Mouse (Mus musculus) thymus, postnatal 0 days (tissue): ENCODE data around the gene Pnpla3. TPM values are rescaled to one million over a fixed set of nuclear protein-coding genes. Genes with fewer than 3 reads are reported as not detected.
"Not testable (repeated sequence)": the region's sequence is repeated elsewhere in the genome, so short reads cannot be mapped to it uniquely, and the experiment has no call there.

Experiments
- DNase-seq: peaks from one replicate; pipeline ENCODE4 v3.0.0-alpha.2; 2015; ENCODE audit warnings: low spot score
- polyA plus RNA-seq: library from polyadenylated mRNA; unstranded; fragments of >200 nt; fragmentation: Nextera tagmentation; extraction: Ambion mirVana; gene quantifications from 2 replicates; pipeline ENCODE4 v1.2.1, GENCODE M21; 2015

Pnpla3 gene
- 1.3 and 2.1 TPM in 2 replicates for polyA plus RNA-seq

GRCm38 (mm10) chr15:84167600-84167999, at the start of gene Pnpla3:
Gene Pnpla3, plus strand, starts transcription at chr15:84167837.
- peak; percentile 73 for DNase-seq

DNA sequence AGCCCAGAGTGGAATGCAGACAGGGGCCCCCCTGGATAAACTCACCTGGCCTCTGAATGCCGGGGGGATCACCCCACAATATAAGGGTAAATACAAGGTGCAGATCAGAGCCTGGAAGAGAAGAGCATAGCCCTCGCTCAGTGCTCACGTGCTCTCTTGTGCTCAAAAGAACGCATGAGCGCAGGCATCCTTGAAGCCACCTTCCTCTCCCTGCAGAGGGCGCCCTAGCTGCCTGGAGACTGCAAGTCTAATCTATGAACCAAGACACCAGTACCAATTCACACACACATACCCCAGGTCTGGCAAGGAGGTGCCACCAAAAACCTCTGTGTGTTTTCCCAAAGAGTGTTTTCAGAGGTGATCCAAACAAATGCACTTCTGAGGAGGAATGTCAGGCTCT, 47.0 kb upstream of the Pnpla3 start:
- peak; percentile 19 for DNase-seq

DNA sequence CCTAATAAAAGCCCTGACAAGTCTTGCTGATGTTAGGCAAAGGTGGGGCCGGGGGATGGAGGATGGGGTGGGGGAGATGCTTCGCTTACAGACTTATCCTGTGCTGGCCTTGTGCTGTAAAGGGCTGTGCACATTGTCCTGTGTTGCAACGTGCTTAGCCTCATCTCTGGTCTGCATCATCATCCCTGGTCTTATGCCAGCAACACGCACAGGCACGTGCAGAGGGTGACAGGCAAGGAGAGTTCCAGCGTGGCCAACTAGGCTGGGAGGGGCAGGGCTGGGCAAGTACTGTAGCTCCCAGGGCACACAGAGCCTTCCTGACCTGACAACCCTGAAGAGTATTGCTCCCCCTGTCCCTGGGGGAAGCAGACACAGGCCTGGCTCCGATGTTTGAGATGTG, 46.6 kb upstream of the Pnpla3 start:
- DNase-seq, result no peak

DNA sequence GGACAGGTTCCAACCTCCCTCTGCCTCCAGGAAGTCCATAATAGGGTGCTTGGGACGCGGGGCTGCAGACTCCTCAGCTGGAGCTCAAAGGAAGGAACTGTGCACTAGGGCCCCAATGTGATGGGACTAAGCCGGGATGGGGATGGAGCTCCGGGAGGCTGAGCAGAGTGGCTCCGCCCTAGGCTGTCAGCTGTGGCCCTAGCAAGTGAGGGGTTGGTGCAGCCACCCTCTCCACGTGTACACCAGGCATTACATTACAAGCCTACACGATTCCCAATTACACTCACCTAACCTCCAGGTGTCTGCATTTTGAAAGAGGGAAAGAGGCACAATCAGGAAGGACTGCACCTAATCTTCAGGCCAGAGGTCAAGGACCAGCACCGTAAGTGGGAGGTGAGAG, 44.6 kb upstream of the Pnpla3 start, which contains the start of gene Pnpla5:
Pnpla5 (minus strand) TSS at position 101 of the 400 bp plus-strand sequence.
- DNase-seq, result no peak

- no peak for DNase-seq
Observed at GRCm38 (mm10) chr15:84124086-84124485, 43.6 kb upstream of the Pnpla3 start.

GRCm38 (mm10) chr15:84126447-84126846, 41.2 kb upstream of the Pnpla3 start:
- no peak for DNase-seq

DNA sequence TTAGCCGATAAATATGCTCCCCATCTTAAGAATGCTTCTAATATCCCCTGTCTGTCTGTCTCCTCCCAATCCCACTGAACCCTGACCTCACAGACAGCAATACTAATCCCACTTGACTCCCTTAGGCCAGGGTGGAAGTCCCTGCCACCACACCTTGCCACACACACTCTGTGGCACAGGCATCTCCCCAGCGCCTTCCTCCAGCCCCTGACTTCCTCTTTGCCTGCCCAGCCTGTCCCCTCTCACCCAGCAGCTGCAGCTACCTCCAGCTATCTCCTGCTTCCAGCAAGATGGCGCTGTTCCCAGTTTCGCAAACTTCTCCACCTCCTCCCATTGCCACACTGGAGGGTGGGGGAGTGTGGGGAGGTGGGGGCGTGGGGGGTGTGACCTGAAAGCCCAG, 40.8 kb upstream of the Pnpla3 start:
- DNase-seq, result no peak

GRCm38 (mm10) chr15:84131096-84131786, 36.4 kb upstream of the Pnpla3 start:
- DNase-seq, result no peak

- no peak for DNase-seq
Observed at GRCm38 (mm10) chr15:84131971-84132370, 35.7 kb upstream of the Pnpla3 start.

- no peak for DNase-seq
Observed at GRCm38 (mm10) chr15:84133440-84133839, 34.2 kb upstream of the Pnpla3 start.

DNA sequence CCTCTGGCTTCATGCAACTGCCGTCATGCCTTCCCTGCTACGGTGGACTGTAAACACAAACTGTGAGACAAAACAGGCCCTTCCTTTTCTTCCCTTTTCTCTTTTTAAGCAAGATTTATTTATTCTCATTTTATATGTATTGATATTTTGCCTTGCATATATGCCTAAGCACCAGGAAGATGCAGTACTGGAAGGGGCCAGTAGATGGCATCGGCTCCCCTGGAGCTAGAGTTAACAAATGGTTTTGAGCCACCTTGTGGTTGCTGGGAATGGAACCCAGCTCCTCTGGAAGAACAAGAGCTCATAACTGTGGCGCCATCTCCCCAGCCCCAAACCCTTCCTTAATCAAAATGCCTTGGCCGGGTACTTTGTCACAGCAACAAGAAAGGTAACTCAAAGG, 32.2 kb upstream of the Pnpla3 start:
- DNase-seq, result peak; percentile 61

DNA sequence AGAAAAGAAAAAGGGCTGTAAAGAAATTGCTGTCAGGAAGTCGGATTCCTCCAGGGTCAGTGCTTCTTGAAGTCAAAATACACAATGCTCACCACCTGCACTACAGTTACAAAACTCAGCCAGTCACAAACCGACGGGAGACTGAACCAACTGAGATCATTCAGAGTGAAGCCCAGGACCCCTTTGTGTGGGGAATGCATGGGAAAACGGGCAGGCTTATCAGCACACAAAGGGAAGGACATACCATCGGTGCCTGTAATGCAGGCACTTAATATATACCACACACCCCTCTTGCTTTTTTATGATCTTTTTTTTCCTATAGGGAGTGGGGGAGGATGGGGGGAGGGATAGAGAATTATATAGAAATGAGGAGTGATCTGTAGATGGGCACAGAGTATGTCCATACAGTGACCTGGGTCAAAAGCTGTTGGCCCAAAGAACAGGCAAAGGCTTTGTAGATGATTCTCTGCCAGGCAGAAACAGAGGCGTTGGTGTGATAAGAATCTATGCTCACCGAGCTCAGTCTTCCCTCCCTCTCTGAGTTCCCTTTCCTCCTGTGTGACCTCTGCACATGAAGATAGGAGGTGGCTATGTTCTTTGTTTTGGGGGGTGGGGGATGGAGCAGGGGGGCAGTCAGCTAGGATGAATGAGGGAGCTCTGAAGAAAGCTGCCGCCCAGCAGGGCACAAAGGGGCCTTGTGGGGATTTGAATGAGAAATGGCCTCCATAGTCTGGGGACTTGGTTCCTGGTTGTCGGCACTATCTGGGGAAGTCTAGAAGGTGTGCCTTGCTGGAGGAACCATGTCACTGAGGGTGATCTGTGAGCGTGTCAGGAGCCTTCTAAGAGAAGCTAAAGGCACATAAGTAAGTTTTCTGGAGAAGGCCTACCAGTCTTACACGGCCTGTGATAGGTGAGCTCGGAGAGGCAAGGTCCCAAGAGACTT, 30.9 kb upstream of the Pnpla3 start:
- DNase-seq, result no peak

- DNase-seq, result no peak
Observed at GRCm38 (mm10) chr15:84139592-84140005, 28.0 kb upstream of the Pnpla3 start.

DNA sequence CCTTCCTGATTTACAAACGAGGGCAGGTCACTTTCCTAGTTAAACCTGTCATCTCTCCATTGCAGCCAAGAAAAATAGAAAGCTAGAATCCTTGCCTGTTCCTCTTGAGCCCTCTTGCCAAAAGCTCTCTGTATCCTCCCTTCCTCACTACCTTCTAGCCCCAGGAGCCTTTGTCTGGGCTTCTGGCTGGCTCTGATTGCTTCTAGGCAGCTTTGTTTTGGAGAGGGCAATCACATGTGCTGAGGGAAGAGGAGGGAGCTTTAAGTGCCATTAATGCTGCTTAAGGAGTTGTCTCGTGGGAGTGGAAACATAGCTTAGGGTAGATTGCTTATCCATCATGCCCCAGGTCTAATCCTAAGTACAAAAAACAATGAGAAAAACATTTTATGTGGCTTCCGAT, 27.5 kb upstream of the Pnpla3 start:
- DNase-seq, result no peak

DNA sequence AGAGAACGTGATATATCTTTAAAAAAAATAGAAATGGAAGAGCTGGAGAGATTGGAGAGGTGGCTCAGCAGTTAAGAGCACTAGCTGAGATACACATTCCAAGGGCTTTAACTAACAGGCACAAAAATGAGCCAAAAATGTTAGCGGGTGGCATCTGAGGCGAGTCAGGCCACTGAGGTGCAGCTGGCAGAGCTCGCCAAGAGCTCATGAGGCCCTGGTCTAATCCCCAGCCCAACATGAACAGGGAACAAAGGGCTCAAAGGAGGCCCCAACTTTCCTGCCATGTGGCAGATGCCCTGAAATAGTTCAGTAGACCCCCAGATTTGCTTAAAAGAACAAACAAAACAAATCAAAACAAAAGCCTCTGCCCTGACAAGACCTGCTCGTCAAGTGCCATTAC, 26.7 kb upstream of the Pnpla3 start:
- no peak for DNase-seq

DNA sequence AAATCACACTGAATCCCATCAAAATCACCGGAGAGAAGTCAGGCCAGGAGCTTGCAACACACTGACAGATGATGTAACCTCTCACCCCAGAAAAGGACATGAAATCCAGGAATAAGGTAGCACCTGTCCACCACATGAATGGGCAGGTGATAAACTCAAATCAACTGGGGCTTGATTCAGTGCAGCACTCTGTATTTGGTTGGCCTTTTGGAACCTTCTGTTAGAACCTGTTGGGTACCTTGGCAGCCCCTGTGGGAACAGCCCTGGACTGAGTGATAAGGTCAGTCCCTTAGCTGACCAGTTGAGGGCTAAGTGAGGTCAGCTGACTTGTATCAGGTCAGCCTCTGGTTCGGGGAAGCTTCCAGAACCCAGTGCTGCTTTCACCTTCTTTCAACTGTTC, 11.5 kb upstream of the Pnpla3 start:
- DNase-seq, result no peak

DNA sequence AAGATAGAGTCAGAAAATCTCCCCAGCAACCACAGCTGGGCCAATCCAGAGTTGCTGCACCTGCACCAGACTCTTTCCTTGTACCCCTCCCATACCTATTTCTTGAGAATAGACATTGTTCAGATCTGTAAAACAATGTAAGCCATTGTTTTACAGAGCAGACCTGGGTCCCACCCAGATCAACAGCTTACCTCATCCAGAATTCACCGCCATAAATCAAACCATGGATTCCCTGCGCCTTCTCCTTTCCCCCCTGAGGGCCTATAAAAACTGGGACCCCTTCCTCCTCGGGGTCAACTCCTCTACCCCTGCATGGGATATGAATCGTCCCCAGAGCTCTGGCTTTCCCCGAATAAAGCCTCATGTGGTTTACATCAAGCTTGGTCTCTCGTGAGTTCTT, 10.1 kb upstream of the Pnpla3 start:
- DNase-seq, result not testable (repeated sequence)

GRCm38 (mm10) chr15:84161871-84162270, 5.8 kb upstream of the Pnpla3 start:
- no peak for DNase-seq

GRCm38 (mm10) chr15:84166818-84167217, 819 bp upstream of the Pnpla3 start:
- DNase-seq, result no peak

- no peak for DNase-seq
Observed at GRCm38 (mm10) chr15:84168170-84169161, 829 bp downstream of the Pnpla3 start.

GRCm38 (mm10) chr15:84169511-84169910, 1.9 kb downstream of the Pnpla3 start:
- no peak for DNase-seq
